Mouse (Mus musculus) lung, adult 18-20 months (tissue): ENCODE data around the gene Mrm2.

Experiments used
- DNase-seq, 2 experiments: peaks; one replicate each; pipeline ENCODE4 v3.0.0; 2022; ENCODE audit warnings: mixed read lengths in 2 of 2

Mrm2 gene

GRCm38 (mm10) chr5:140339836-140340235, 8.1 kb upstream of the Mrm2 start:
- DNase-seq, result peak; percentile 52 to 69

- no peak for DNase-seq
Measured at GRCm38 (mm10) chr5:140338779-140339178, 7.1 kb upstream of the Mrm2 start.

GRCm38 (mm10) chr5:140336680-140337079, 5.0 kb upstream of the Mrm2 start:
- DNase-seq, result peak in 1 of 2 experiments; percentile 32

GRCm38 (mm10) chr5:140333631-140334030, 1.9 kb upstream of the Mrm2 start:
- no peak for DNase-seq

GRCm38 (mm10) chr5:140332519-140332918, 821 bp upstream of the Mrm2 start:
- no peak for DNase-seq

GRCm38 (mm10) chr5:140324058-140324457, 7.6 kb downstream of the Mrm2 start:
- no peak for DNase-seq

GRCm38 (mm10) chr5:140321756-140322575, 9.7 kb downstream of the Mrm2 start:
- DNase-seq, result no peak

GRCm38 (mm10) chr5:140321042-140321755, 10.5 kb downstream of the Mrm2 start, which contains the start of the genes Mad1l1 and Nudt1:
Gene Mad1l1, minus strand, starts transcription at chr5:140321552.
Gene Nudt1, plus strand, starts transcription at chr5:140321656.
- peak; percentile 96 to 97 for DNase-seq

GRCm38 (mm10) chr5:140316716-140317115, 15.0 kb downstream of the Mrm2 start:
- no peak for DNase-seq

- no peak for DNase-seq
Measured at GRCm38 (mm10) chr5:140307602-140308001, 24.1 kb downstream of the Mrm2 start.

GRCm38 (mm10) chr5:140306016-140306415, 25.7 kb downstream of the Mrm2 start:
- DNase-seq, result no peak

GRCm38 (mm10) chr5:140298291-140298690, 33.4 kb downstream of the Mrm2 start:
- DNase-seq, result no peak

GRCm38 (mm10) chr5:140292152-140292551, 39.5 kb downstream of the Mrm2 start:
- peak; percentile 58 to 61 for DNase-seq

GRCm38 (mm10) chr5:140289161-140289560, 42.5 kb downstream of the Mrm2 start:
- DNase-seq, result no peak

- no peak for DNase-seq
Measured at GRCm38 (mm10) chr5:140288287-140288686, 43.4 kb downstream of the Mrm2 start.

GRCm38 (mm10) chr5:140284761-140285160, 46.9 kb downstream of the Mrm2 start:
- DNase-seq, result no peak

- no peak for DNase-seq
Measured at GRCm38 (mm10) chr5:140284011-140284410, 47.7 kb downstream of the Mrm2 start.

- DNase-seq, result peak in 1 of 2 experiments; percentile 22
Measured at GRCm38 (mm10) chr5:140282900-140283299, 48.8 kb downstream of the Mrm2 start.

GRCm38 (mm10) chr5:140282376-140282775, 49.3 kb downstream of the Mrm2 start:
- DNase-seq, result peak; percentile 47 to 48

GRCm38 (mm10) chr5:140280205-140280604, 51.5 kb downstream of the Mrm2 start:
- no peak for DNase-seq
